Mouse (Mus musculus): Measurements from ENCODE around the gene Snw1.

GRCm38 (mm10) chr12:87464678-87465297 is 7.3 kb downstream of the Snw1 start:
- no peak for TF ChIP-seq GATA1 (IDR thresholded peaks at IDR 0.05; ENCODE audit: borderline replicate concordance, low read length)
- no peak for TF ChIP-seq FLI1 (IDR thresholded peaks at IDR 0.05; ENCODE audit: low read length)

Data from megakaryocyte, embryonic 14.5 days (primary cell).